Mouse (Mus musculus): ENCODE measurements around the gene Mbd3.

The Mbd3 gene

GRCm38 (mm10) chr10:80423562-80423961 lies 24.2 kb upstream of the Mbd3 start:
- no peak for DNase-seq

- no peak for DNase-seq
These were observed 22.5 kb upstream of the Mbd3 start for GRCm38 (mm10) chr10:80421651-80422472.

GRCm38 (mm10) chr10:80421208-80421607 lies 21.9 kb upstream of the Mbd3 start:
- no peak for DNase-seq

GRCm38 (mm10) chr10:80420729-80421128 lies 21.4 kb upstream of the Mbd3 start:
- no peak for DNase-seq

- DNase-seq, result peak in 1 of 2 experiments; percentile 23
These were observed 20.1 kb upstream of the Mbd3 start for GRCm38 (mm10) chr10:80419419-80419818.

- peak in 1 of 2 experiments; percentile 46 for DNase-seq
These were observed 19.0 kb upstream of the Mbd3 start for GRCm38 (mm10) chr10:80418311-80418710.

GRCm38 (mm10) chr10:80417841-80418240 lies 18.5 kb upstream of the Mbd3 start:
- no peak for DNase-seq

GRCm38 (mm10) chr10:80417371-80417770 lies 18.0 kb upstream of the Mbd3 start:
- DNase-seq, result no peak

- no peak for DNase-seq
These were observed 16.2 kb upstream of the Mbd3 start for GRCm38 (mm10) chr10:80415566-80415965.

GRCm38 (mm10) chr10:80412656-80413541 lies 13.5 kb upstream of the Mbd3 start:
- DNase-seq, result no peak

GRCm38 (mm10) chr10:80407924-80408323 lies 8.6 kb upstream of the Mbd3 start:
- DNase-seq, result no peak

GRCm38 (mm10) chr10:80406684-80407501 lies 7.5 kb upstream of the Mbd3 start, which contains the start of gene Uqcr11:
Gene Uqcr11, minus strand, starts transcription at chr10:80406830.
- DNase-seq, result peak; percentile 93 to 96

- DNase-seq, result no peak
These were observed 6.3 kb upstream of the Mbd3 start for GRCm38 (mm10) chr10:80405481-80406173.

- DNase-seq, result peak; percentile 57 to 78
These were observed 3.8 kb upstream of the Mbd3 start for GRCm38 (mm10) chr10:80403044-80403692.

GRCm38 (mm10) chr10:80400704-80401161 lies 1.4 kb upstream of the Mbd3 start:
- no peak for DNase-seq

- DNase-seq, result no peak
These were observed 788 bp upstream of the Mbd3 start for GRCm38 (mm10) chr10:80399973-80400703.

- peak; percentile 97 to 99 for DNase-seq
These were observed 595 bp downstream of the Mbd3 start for GRCm38 (mm10) chr10:80398719-80399190.

- DNase-seq, result no peak
These were observed 1.2 kb downstream of the Mbd3 start for GRCm38 (mm10) chr10:80398174-80398535.

- no peak for DNase-seq
These were observed 1.7 kb downstream of the Mbd3 start for GRCm38 (mm10) chr10:80397524-80398173.
